Mouse (Mus musculus): Measurements from ENCODE around the gene Ephb3.
"Not testable (repeated sequence)": the region's sequence is repeated elsewhere in the genome, so short reads cannot be mapped to it uniquely, and the experiment has no call there.

The Ephb3 gene

GRCm38 (mm10) chr16:21204367-21205092, at the start of gene Ephb3:
TSS of gene Ephb3 (plus strand) at chr16:21204755.
- peak; percentile 98 for DNase-seq (ENCODE audit: low spot score)

- DNase-seq (ENCODE audit: low spot score): not testable (repeated sequence)
These were observed 48.3 kb upstream of the Ephb3 start for GRCm38 (mm10) chr16:21156261-21156660.

GRCm38 (mm10) chr16:21159226-21159625, 45.3 kb upstream of the Ephb3 start:
- DNase-seq (ENCODE audit: low spot score): not testable (repeated sequence)

DNA sequence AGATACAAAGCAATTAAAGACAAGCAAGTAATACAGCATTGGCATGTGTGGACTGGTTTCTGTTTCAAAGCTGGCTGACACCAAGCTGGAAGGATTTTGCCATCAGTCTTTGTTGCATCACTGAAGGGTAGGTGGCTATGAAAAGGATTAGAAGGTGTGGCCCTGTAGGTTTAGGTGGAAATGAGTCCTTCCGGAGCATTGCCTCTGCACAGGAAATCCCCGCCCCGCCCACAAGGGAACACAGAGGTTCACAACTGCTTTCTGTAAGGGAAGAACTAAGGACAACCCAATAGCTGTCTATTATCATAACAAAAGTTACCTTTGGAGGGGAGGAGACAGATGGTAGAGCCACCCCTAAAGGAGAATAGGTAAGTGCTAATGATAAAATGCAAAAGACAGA, 41.1 kb upstream of the Ephb3 start:
- not testable (repeated sequence) for DNase-seq (ENCODE audit: low spot score)

DNA sequence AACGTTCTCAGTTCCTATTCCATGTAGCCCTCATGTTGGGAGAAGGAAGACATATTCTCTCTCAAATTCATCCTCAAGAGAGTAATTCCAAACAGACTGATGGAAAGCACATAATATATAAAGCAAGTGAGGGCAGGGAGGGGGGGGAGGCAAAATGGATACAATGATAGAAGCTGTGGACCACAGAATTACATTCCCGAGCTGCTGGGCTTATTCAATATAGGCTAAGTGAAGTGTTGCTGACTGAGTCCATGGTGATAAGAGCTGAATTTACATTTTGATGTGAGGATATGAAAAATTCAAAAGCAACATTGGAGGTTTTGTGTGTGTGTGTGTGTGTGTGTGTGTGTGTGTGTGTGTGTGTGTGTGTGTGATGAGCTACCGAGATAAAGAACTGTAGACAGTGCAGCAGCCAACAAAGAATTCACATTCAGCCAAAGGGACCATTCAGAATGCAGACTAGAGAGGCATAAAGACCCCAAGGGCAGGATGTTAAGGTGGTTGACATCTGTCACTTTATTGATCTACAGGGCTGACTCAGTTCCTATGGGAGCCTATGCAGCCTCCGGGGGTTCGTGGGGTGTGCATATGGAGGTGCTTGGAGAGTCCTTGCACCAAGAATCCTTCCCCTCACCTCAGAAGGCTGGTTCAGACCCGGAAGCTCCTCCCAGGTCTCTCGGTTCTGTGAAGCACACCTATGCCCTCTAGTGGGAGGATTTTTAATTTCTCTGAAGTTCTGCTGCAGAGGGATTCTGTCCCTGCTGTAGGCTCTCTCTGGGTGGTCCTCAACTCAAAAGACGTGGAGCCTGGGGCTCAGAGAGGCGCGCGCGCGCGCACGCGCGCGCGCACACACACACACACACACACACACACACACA, 39.0 kb upstream of the Ephb3 start:
- DNase-seq (ENCODE audit: low spot score): not testable (repeated sequence)

- DNase-seq (ENCODE audit: low spot score): no peak
These were observed 35.8 kb upstream of the Ephb3 start for GRCm38 (mm10) chr16:21168730-21169129.

GRCm38 (mm10) chr16:21175236-21175635, 29.3 kb upstream of the Ephb3 start:
- no peak for DNase-seq (ENCODE audit: low spot score)

- DNase-seq (ENCODE audit: low spot score): no peak
These were observed 22.4 kb upstream of the Ephb3 start for GRCm38 (mm10) chr16:21182108-21182507.

DNA sequence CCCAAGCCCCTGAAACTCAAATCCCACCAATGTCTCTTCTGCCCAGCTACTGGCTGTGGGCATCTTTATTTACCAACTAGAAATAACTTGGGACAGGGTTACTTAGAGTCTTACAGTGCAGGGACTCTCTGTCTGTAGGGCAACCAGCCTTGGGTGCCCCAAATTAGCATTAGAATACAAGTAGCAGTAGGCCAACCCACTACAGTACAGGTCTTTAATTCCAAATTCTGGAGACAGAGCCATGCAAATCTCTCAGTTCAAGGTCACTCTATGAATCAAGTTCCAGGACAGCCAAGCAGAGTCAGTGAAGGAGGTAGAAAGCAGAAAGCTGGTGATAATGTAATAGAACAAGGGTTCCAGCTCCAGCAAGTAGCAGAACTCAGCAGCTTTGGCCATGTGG, 19.9 kb upstream of the Ephb3 start:
- DNase-seq (ENCODE audit: low spot score): no peak

DNA sequence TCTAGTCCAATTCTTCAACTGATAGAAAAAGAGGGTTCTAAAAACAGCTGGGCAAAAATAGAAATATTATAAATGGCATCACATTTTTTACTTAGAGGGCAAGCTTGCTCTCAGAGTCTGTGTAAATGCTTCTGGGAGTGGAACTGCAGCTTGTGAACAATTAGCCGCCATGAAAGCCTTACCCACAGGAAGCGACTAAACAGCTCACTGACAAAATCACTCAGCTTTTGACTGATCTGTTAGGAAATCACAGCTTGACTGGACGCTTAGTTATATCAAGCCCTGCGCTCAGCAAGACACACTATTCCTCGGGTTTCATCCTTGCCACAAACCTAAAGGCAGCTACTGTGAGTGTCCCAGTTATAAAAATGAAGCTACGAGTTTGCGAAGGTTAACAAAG, 17.0 kb upstream of the Ephb3 start:
- DNase-seq (ENCODE audit: low spot score): no peak

DNA sequence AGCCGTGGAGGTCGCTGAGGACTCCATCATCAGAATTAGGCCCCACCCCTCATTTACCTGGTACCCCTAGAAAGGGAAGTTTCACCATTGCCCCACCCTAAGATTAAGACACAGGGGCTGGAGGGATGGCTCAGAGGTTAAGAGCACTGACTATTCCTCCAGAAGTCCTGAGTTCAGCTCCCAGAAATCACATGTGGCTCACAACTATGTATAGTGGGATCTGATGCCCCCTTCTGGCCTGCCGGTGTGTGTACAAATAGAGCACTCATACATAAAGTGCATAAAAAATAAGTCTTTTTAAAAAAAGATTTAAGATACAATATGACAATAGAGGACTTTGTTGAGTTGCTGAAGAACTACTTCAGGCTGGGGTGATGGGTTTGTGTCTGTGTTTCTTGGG, 16.2 kb upstream of the Ephb3 start:
- DNase-seq (ENCODE audit: low spot score): no peak

GRCm38 (mm10) chr16:21191569-21191968, 13.0 kb upstream of the Ephb3 start:
- no peak for DNase-seq (ENCODE audit: low spot score)

DNA sequence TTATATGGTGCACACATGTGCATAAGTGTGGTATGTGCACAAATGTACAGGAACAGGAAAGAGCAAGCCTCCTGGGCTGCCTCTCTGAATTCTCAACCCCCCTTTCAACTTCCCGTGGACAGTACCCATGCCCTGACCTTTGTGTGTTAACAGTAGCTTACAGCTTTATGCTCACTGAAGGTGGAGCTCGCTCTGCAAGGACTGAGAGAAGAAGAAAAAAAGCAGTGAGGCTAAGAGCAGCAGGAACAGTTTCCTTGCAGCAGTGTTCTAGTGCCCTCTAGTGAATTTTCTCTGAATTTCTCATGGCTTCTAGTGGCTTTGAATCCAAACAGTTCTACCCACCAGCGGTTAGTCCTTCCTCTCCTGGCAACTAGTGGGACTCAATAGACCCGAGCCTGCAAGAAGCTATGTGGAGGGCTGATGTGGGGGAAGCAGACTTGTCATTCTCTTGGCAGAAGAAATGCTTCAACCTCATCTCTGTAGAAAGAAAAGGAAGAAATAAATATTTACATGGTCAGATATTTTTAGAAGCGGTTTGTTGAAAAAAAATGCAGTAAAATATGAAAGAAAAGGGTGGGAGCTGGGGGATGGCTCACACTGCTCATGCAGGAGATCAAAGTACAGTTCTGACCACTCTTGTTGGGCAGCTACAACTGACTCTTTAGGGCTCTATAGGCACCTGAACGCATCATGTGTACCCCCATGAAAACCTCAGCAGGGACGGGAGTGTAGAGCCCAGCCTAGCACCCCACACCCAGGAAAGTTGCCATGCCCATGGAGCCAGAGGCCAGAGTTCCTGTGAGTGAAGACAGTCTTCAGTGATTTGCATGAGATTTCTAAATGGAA, 11.8 kb upstream of the Ephb3 start:
- peak; percentile 61 for DNase-seq (ENCODE audit: low spot score)

GRCm38 (mm10) chr16:21194182-21194581, 10.4 kb upstream of the Ephb3 start:
- no peak for DNase-seq (ENCODE audit: low spot score)

GRCm38 (mm10) chr16:21195260-21195866, 9.2 kb upstream of the Ephb3 start:
- DNase-seq (ENCODE audit: low spot score): no peak

GRCm38 (mm10) chr16:21196576-21196975, 8.0 kb upstream of the Ephb3 start:
- DNase-seq (ENCODE audit: low spot score): no peak

DNA sequence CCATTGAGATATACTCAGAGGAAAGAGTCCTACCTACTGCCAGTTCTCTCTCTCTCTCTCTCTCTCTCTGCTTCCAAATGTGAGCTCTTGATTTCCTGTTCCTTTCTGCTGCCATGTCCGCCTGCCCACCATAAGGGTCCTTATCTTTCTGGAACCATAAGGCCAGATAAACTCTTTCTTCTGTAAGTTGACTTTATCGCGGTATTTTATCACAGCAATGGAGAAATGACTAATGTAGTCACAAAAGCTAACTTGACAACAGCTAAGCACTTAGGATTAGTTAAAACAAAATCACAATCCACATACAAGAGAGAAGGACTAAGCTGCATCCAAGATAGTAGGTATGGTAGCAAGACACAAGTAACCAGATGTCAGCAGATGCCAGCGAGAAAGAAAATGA, 7.0 kb upstream of the Ephb3 start:
- DNase-seq (ENCODE audit: low spot score): no peak

- no peak for DNase-seq (ENCODE audit: low spot score)
These were observed 6.5 kb upstream of the Ephb3 start for GRCm38 (mm10) chr16:21198006-21198405.

DNA sequence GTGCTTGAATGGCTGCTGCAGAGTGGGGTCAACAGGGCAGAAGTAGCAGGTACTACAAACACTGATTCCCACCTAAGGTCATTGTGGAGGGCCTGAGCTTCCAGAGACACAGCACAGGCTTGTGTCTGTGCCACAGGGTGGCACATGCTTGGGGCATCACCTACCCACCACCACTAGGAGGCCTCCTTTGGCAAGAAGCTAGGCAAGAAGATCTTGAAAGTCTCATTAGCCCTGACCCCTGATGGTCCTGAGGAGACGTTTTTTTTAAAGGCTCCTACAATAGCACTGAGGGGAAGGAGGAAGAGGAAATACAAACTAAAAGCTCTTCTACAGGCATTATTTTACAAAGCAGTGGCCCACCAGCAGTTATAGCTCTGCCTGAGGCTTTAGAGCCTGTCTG, 6.0 kb upstream of the Ephb3 start:
- no peak for DNase-seq (ENCODE audit: low spot score)

GRCm38 (mm10) chr16:21199426-21199825, 5.1 kb upstream of the Ephb3 start:
- no peak for DNase-seq (ENCODE audit: low spot score)

GRCm38 (mm10) chr16:21202731-21203130, 1.8 kb upstream of the Ephb3 start:
- no peak for DNase-seq (ENCODE audit: low spot score)

All from layer of hippocampus, adult 9-10 months (tissue).